Mouse (Mus musculus): ENCODE measurements around the gene Gse1.

- no peak for TF ChIP-seq CTCF (IDR thresholded peaks at IDR 0.05; ENCODE audit: borderline replicate concordance, extremely low read depth, insufficient read depth, insufficient read length)
- TF ChIP-seq POLR2A (IDR thresholded peaks at IDR 0.05; ENCODE audit: borderline replicate concordance, extremely low read depth, insufficient read depth, insufficient read length, poor library complexity, severe bottlenecking): no peak
Observed at GRCm38 (mm10) chr8:120500701-120501261, 272.5 kb downstream of the Gse1 start.

All from brain, embryonic 14.5 days (tissue).